Mouse (Mus musculus) embryonic fibroblast, embryonic 13.5 days (primary cell): ENCODE data around the gene Gm7102.
A peak's percentile ranks its signal among the peaks of the same experiment; 100 is the strongest.

Experiments
- CTCF ChIP-seq: IDR thresholded peaks from 2 replicates; pipeline ENCODE4 v1.5.1; 2011; ENCODE audit warnings: mild to moderate bottlenecking, control low read depth, low read length, moderate library complexity, borderline replicate concordance; ENCODE audit not compliant: insufficient read depth
- POLR2A ChIP-seq: IDR thresholded peaks from 2 replicates; pipeline ENCODE4 v1.6.1; 2011; ENCODE audit warnings: low read depth, mild to moderate bottlenecking, control low read depth, low read length, moderate library complexity

- TF ChIP-seq CTCF: no peak
- TF ChIP-seq POLR2A: 0 out of 2 replicates have a peak, but pooled peaks have one; percentile 12
Measured at GRCm38 (mm10) chr19:61224678-61225525, 48.8 kb upstream of the Gm7102 start.
